9 mouse cellular contexts compared by ENCODE assay signal in genomic region chr17:23540605-23541475, GRCm38 (mm10). TPM values are rescaled to one million over a fixed set of nuclear protein-coding genes. Genes with fewer than 3 reads are reported as not detected.
A peak's percentile ranks its signal among the peaks of the same experiment; 100 is the strongest.
DNase-seq lines count a peak whose midpoint lies in the region; ATAC-seq and TF ChIP-seq lines count a peak whose summit lies in the region.
"Had no signal": no experiment of that assay in that cellular context is flagged by ENCODE, and none has a peak within 500 bp of the region (broad histone marks: within the 10 kb centered on the region; RNA-seq: fewer than 3 reads in every experiment).

No protein-coding gene starts in this region.

- H3K9me3 ChIP-seq in intestine, embryonic 15.5 days: no peaks in the 10 kb centered on the region

- DNase-seq in heart, adult 11 months: peak; percentile 71
- DNase-seq in heart, postnatal 25 days (ENCODE audit: low spot score): no peak
- peak; percentile 1 for DNase-seq in thymus, postnatal 0 days (ENCODE audit: low spot score)
- no peak for DNase-seq in thymus, adult 2 months
- peak; percentile 2 for DNase-seq in naive thymus-derived CD4-positive, alpha-beta T cell, adult 2 months (ENCODE audit: low read depth)
- no peak for DNase-seq in thymus, postnatal 36 days
- no peak for DNase-seq in gastrocnemius, postnatal 10 days

- H3K36me3 ChIP-seq in thymus, adult 2 months (ENCODE audit: control insufficient read depth, insufficient read depth, low read length): no peaks in the 10 kb centered on the region
- H3K36me3 ChIP-seq in intestine, embryonic 15.5 days: no peaks in the 10 kb centered on the region

- H3K4me1 ChIP-seq in thymus, adult 2 months (replicated peaks; ENCODE audit: control insufficient read depth, insufficient read depth, low read length): no peaks in the 10 kb centered on the region
- peaks cover 12% of the 10 kb centered on the region; the same call in 1 of the 2 replicates for H3K4me1 ChIP-seq in intestine, embryonic 15.5 days (replicated peaks)

- TF ChIP-seq CTCF in thymus, adult 2 months (IDR thresholded peaks at IDR 0.05; ENCODE audit: borderline replicate concordance, control insufficient read depth, extremely low read depth, insufficient read depth, low read length, poor library complexity): no peak

- H3K9ac ChIP-seq in intestine, embryonic 15.5 days: no peak overlapping the region

- peaks cover 8% of the 10 kb centered on the region; the same call in 1 of the 2 replicates for H3K27me3 ChIP-seq in thymus, adult 2 months (ENCODE audit: control insufficient read depth, insufficient read depth, low read length)
- peaks cover 18% of the 10 kb centered on the region for H3K27me3 ChIP-seq in intestine, embryonic 15.5 days (replicated peaks)

- TF ChIP-seq POLR2A in thymus, adult 2 months (IDR thresholded peaks at IDR 0.05; ENCODE audit: control insufficient read depth, extremely low read depth, insufficient read depth, low read length, poor library complexity): no peak

- H3K27ac ChIP-seq in thymus, adult 2 months (ENCODE audit: control insufficient read depth, insufficient read depth, low read length): no peak overlapping the region
- no peak overlapping the region for H3K27ac ChIP-seq in intestine, embryonic 15.5 days

- WGBS in thymus, adult 2 months: 81% methylated on average over 31 of the region's 31 CpGs
- 27% methylated on average over 31 of the region's 31 CpGs for WGBS in intestine, embryonic 15.5 days

- H3K4me2 ChIP-seq in intestine, embryonic 15.5 days (replicated peaks): peak overlapping the region; percentile 37; the same call in 1 of the 2 replicates

- no peak overlapping the region for H3K4me3 ChIP-seq in thymus, adult 2 months (ENCODE audit: control insufficient read depth, insufficient read depth, low read length)
- no peak overlapping the region for H3K4me3 ChIP-seq in intestine, embryonic 15.5 days (replicated peaks)

- ATAC-seq in intestine, embryonic 15.5 days: no peak

- intact Hi-C loops in heart, postnatal 25 days (cut with DNase I): loop anchor here (10.0 kb wide), 1 partner anchor 346 kb away; the partner anchor contains the start of gene Zfp40

RNA-seq across cellular contexts. Expression of gene Zfp213, which starts 23.2 kb away (rescaled TPM):
- 1 to 10 TPM; 4.7 to 6.2 TPM for total RNA-seq in heart, postnatal 25 days (2021)
- 14.6 and 14.9 TPM in 2 replicates for polyA plus RNA-seq in thymus, postnatal 0 days (2015; fragmentation: Nextera tagmentation; extraction: Ambion mirVana)
- polyA plus RNA-seq in thymus, adult 2 months (2012; rRNA removed): 23.5 and 24.4 TPM in 2 replicates
- polyA plus RNA-seq in intestine, embryonic 15.5 days (2015; fragmentation: Nextera tagmentation; extraction: Ambion mirVana): 15.2 and 17.7 TPM in 2 replicates
- total RNA-seq in gastrocnemius, postnatal 10 days (2021): 1 to 10 TPM; 3.3 to 4.1 TPM

RNA-seq across cellular contexts. Expression of gene Zfp13, which starts 58.4 kb away (rescaled TPM):
- 1 to 10 TPM; 3.4 to 4.8 TPM for total RNA-seq in heart, postnatal 25 days (2021)
- 1.5 and 1.7 TPM in 2 replicates for polyA plus RNA-seq in thymus, postnatal 0 days (2015; fragmentation: Nextera tagmentation; extraction: Ambion mirVana)
- 2.5 and 3.0 TPM in 2 replicates for polyA plus RNA-seq in thymus, adult 2 months (2012; rRNA removed)
- 10.4 and 10.5 TPM in 2 replicates for polyA plus RNA-seq in intestine, embryonic 15.5 days (2015; fragmentation: Nextera tagmentation; extraction: Ambion mirVana)
- 1 to 10 TPM; 6.6 to 7.0 TPM for total RNA-seq in gastrocnemius, postnatal 10 days (2021)

RNA-seq across cellular contexts. Expression of gene Zscan10, which starts 59.8 kb away (rescaled TPM):
- not detected for total RNA-seq in heart, postnatal 25 days (2021)
- polyA plus RNA-seq in thymus, postnatal 0 days (2015; fragmentation: Nextera tagmentation; extraction: Ambion mirVana): 0.05 and 0.08 TPM in 2 replicates
- polyA plus RNA-seq in thymus, adult 2 months (2012; rRNA removed): 0.18 and 0.20 TPM in 2 replicates
- polyA plus RNA-seq in intestine, embryonic 15.5 days (2015; fragmentation: Nextera tagmentation; extraction: Ambion mirVana): 0.14 TPM in 1 of 2 replicates, not detected in the other
- total RNA-seq in gastrocnemius, postnatal 10 days (2021): not detected
- total RNA-seq: liver, adult 2 months had no signal
- polyA plus RNA-seq: liver, adult 2 months had no signal

Comparison
In these comparisons a context has a peak if more than half of its experiments do, and no peak if none do; other contexts are left out.
1. DNase-seq: peak in heart, adult 11 months (single experiment), thymus, postnatal 0 days (single experiment) and naive thymus-derived CD4-positive, alpha-beta T cell, adult 2 months (single experiment); none in heart, postnatal 25 days (single experiment), thymus, adult 2 months (single experiment), thymus, postnatal 36 days (0 of 2) and gastrocnemius, postnatal 10 days (single experiment).